8 mouse cellular contexts compared by ENCODE assay signal in the genomic region with DNA sequence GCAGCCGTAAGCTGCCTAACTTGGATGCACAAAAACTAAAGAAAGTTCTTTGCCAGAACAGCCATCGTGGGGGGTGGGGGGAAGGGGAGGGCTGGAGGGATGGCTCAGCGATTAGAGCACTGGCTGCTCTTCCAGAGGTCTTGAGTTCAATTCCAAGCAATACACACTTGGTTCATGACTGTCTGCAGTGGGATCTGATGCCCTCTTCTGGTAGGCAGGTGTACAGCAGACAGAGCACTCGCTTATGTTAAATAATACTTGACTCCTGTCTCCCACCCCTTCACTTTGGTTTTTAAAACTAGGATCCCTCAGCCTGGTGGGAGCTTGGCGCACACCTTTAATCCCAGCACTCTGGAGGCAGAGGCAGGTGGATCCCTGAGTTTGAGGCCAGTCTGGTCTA. TPM values are rescaled to one million over a fixed set of nuclear protein-coding genes. Genes with fewer than 3 reads are reported as not detected.
DNase-seq lines count a peak whose midpoint lies in the region; ATAC-seq lines count a peak whose summit lies in the region.
"Had no signal": no experiment of that assay in that cellular context is flagged by ENCODE, and none has a peak within 500 bp of the region (broad histone marks: within the 10 kb centered on the region; RNA-seq: fewer than 3 reads in every experiment).

No protein-coding gene starts in this region.

- intact Hi-C loops in left cerebral cortex, postnatal 4 days (cut with DNase I): no loop called here
- intact Hi-C loops in left cerebral cortex, postnatal 10 days (cut with DNase I): loop anchor here (5.0 kb wide), 2 partner anchors 69 to 129 kb away; partner anchors contain the start of gene Amh

- no peak overlapping the region for H3K4me3 ChIP-seq in heart, embryonic 13.5 days
- H3K4me3 ChIP-seq in liver, embryonic 12.5 days: no peak overlapping the region

- ATAC-seq in heart, embryonic 13.5 days (ENCODE audit: extremely low read depth, insufficient number of reproducible peaks, low FRiP score, low TSS enrichment): no peak
- no peak for ATAC-seq in liver, embryonic 12.5 days

- H3K4me2 ChIP-seq in heart, embryonic 13.5 days: no peak overlapping the region
- H3K4me2 ChIP-seq in liver, embryonic 12.5 days: no peak overlapping the region

- WGBS in heart, embryonic 13.5 days: 22% methylated on average over 5 of the region's 5 CpGs
- WGBS in liver, embryonic 12.5 days (ENCODE audit: insufficient replicate concordance): 29% methylated on average over 5 of the region's 5 CpGs

- no peaks in the 10 kb centered on the region for H3K9me3 ChIP-seq in heart, embryonic 13.5 days
- H3K9me3 ChIP-seq in liver, embryonic 12.5 days (replicated peaks): no peaks in the 10 kb centered on the region

- no peak overlapping the region for H3K27ac ChIP-seq in heart, embryonic 13.5 days (replicated peaks)
- peak overlapping the region; percentile 52; the same call in 1 of the 2 replicates for H3K27ac ChIP-seq in liver, embryonic 12.5 days

- peak; percentile 64 for DNase-seq in left cerebral cortex, postnatal 4 days
- DNase-seq in left cerebral cortex, postnatal 10 days (ENCODE audit: extremely low spot score in 1 of 2, low spot score in 2 of 2): no peak
- DNase-seq in NIH3T3 (ENCODE audit: low read depth): peak; percentile 83
- peak; percentile 69 for DNase-seq in cerebellum, adult 8-10 months
- DNase-seq in right cerebral cortex, postnatal 25 days: peak; percentile 45

- H3K27me3 ChIP-seq in heart, embryonic 13.5 days (replicated peaks): peaks cover 25% of the 10 kb centered on the region
- peaks cover 29% of the 10 kb centered on the region for H3K27me3 ChIP-seq in liver, embryonic 12.5 days (replicated peaks)

- H3K9ac ChIP-seq in heart, embryonic 13.5 days: peak overlapping the region; percentile 41; the same call in 1 of the 2 replicates
- peak overlapping the region; percentile 43; the same call in 1 of the 2 replicates for H3K9ac ChIP-seq in liver, embryonic 12.5 days

- H3K4me1 ChIP-seq in heart, embryonic 13.5 days: peaks cover 8% of the 10 kb centered on the region
- peaks cover 58% of the 10 kb centered on the region for H3K4me1 ChIP-seq in liver, embryonic 12.5 days

- H3K36me3 ChIP-seq in heart, embryonic 13.5 days: no peaks in the 10 kb centered on the region
- H3K36me3 ChIP-seq in liver, embryonic 12.5 days: no peaks in the 10 kb centered on the region

RNA-seq across cellular contexts. Expression of gene Tmprss9, which starts 4.4 kb away (rescaled TPM):
- under 1 TPM; 0.12 to 0.42 TPM for total RNA-seq in left cerebral cortex, postnatal 4 days (2021)
- total RNA-seq in left cerebral cortex, postnatal 10 days (2021): under 1 TPM in 1 of 2 experiments, not detected in 1; 0.13 TPM
- polyA plus RNA-seq in heart, embryonic 13.5 days (2015; fragmentation: Nextera tagmentation; extraction: Ambion mirVana): 0.05 and 0.07 TPM in 2 replicates
- 0.04 and 0.05 TPM in 2 replicates for polyA plus RNA-seq in liver, embryonic 12.5 days (2016; fragmentation: Nextera tagmentation; extraction: Ambion mirVana)
- polyA plus RNA-seq: heart, embryonic 16.5 days had no signal

RNA-seq across cellular contexts. Expression of gene Sppl2b, which starts 21.0 kb away (rescaled TPM):
- total RNA-seq in left cerebral cortex, postnatal 4 days (2021): 10 to 100 TPM; 77.4 to 86.2 TPM
- 10 to 100 TPM; 81.5 to 90.2 TPM for total RNA-seq in left cerebral cortex, postnatal 10 days (2021)
- polyA plus RNA-seq in heart, embryonic 13.5 days (2015; fragmentation: Nextera tagmentation; extraction: Ambion mirVana): 27.7 and 28.5 TPM in 2 replicates
- polyA plus RNA-seq in liver, embryonic 12.5 days (2016; fragmentation: Nextera tagmentation; extraction: Ambion mirVana): 66.1 and 70.5 TPM in 2 replicates

RNA-seq across cellular contexts. Expression of gene Lsm7, which starts 21.0 kb away (rescaled TPM):
- 10 to 100 TPM; 62.0 to 67.4 TPM for total RNA-seq in left cerebral cortex, postnatal 4 days (2021)
- total RNA-seq in left cerebral cortex, postnatal 10 days (2021): 10 to 100 TPM; 51.1 to 57.3 TPM
- 157 and 171 TPM in 2 replicates for polyA plus RNA-seq in heart, embryonic 13.5 days (2015; fragmentation: Nextera tagmentation; extraction: Ambion mirVana)
- 235 and 245 TPM in 2 replicates for polyA plus RNA-seq in liver, embryonic 12.5 days (2016; fragmentation: Nextera tagmentation; extraction: Ambion mirVana)

RNA-seq across cellular contexts. Expression of gene Timm13, which starts 24.7 kb away (rescaled TPM):
- total RNA-seq in left cerebral cortex, postnatal 4 days (2021): 100 to 1,000 TPM; 147 TPM
- total RNA-seq in left cerebral cortex, postnatal 10 days (2021): 100 to 1,000 TPM; 158 to 161 TPM
- 285 and 314 TPM in 2 replicates for polyA plus RNA-seq in heart, embryonic 13.5 days (2015; fragmentation: Nextera tagmentation; extraction: Ambion mirVana)
- 271 and 301 TPM in 2 replicates for polyA plus RNA-seq in liver, embryonic 12.5 days (2016; fragmentation: Nextera tagmentation; extraction: Ambion mirVana)

RNA-seq across cellular contexts. Expression of gene Lingo3, which starts 32.2 kb away (rescaled TPM):
- total RNA-seq in left cerebral cortex, postnatal 4 days (2021): 10 to 100 TPM; 21.4 to 24.6 TPM
- total RNA-seq in left cerebral cortex, postnatal 10 days (2021): 10 to 100 TPM; 25.4 to 30.9 TPM
- polyA plus RNA-seq in heart, embryonic 13.5 days (2015; fragmentation: Nextera tagmentation; extraction: Ambion mirVana): 0.16 and 0.34 TPM in 2 replicates
- not detected in 2 replicates for polyA plus RNA-seq in liver, embryonic 12.5 days (2016; fragmentation: Nextera tagmentation; extraction: Ambion mirVana)

Comparison
In these comparisons a context has a peak if more than half of its experiments do, and no peak if none do; other contexts are left out.
1. DNase-seq: peak in left cerebral cortex, postnatal 4 days (single experiment), NIH3T3 (single experiment), cerebellum, adult 8-10 months (single experiment) and right cerebral cortex, postnatal 25 days (single experiment); none in left cerebral cortex, postnatal 10 days (0 of 2).